Mouse (Mus musculus) limb, embryonic 14.5 days (tissue): ENCODE measurements around the gene E130311K13Rik. TPM values are rescaled to one million over a fixed set of nuclear protein-coding genes. Genes with fewer than 3 reads are reported as not detected.

Experiments
- ATAC-seq: fragments of 200-750 bp; cut with Nextera tagmentation; 2 replicates; pipeline ENCODE4 v1.8.0; 2017; ENCODE audit warnings: low read depth, moderate number of reproducible peaks, moderate TSS enrichment; ENCODE audit not compliant: low FRiP score
- DNase-seq: peaks from one replicate; pipeline ENCODE4 v3.0.0-alpha.2; 2015; ENCODE audit warnings: low spot score
- H3K27ac ChIP-seq: fragments of 300-500 bp; sonication (generic); replicated peaks from 2 replicates; pipeline ENCODE4 v1.5.1; 2014; ENCODE audit warnings: low read depth, mild to moderate bottlenecking, low read length, moderate library complexity, mixed read lengths
- H3K27me3 ChIP-seq: fragments of 300-500 bp; sonication (generic); 2 replicates; pipeline ENCODE4 v1.6.1; 2014; ENCODE audit warnings: low read length, mixed read lengths; ENCODE audit not compliant: control insufficient read depth, insufficient read depth
- H3K36me3 ChIP-seq: fragments of 300-500 bp; sonication (generic); 2 replicates; pipeline ENCODE4 v1.6.1; 2014; ENCODE audit warnings: mild to moderate bottlenecking, low read length, moderate library complexity, mixed read lengths; ENCODE audit not compliant: control insufficient read depth, insufficient read depth
- H3K4me1 ChIP-seq: fragments of 300-500 bp; sonication (generic); 2 replicates; pipeline ENCODE4 v1.6.1; 2014; ENCODE audit warnings: antibody characterized with exemption, low read length, mixed read lengths; ENCODE audit not compliant: control insufficient read depth, insufficient read depth
- H3K4me2 ChIP-seq: fragments of 300-500 bp; sonication (generic); replicated peaks from 2 replicates; pipeline ENCODE4 v1.6.1; 2014; ENCODE audit warnings: low read depth, mild to moderate bottlenecking, low read length, moderate library complexity; ENCODE audit not compliant: severe bottlenecking
- H3K4me3 ChIP-seq: fragments of 300-500 bp; sonication (generic); replicated peaks from 2 replicates; pipeline ENCODE4 v1.5.1; 2014; ENCODE audit warnings: low read length
- H3K9ac ChIP-seq: fragments of 300-500 bp; sonication (generic); 2 replicates; pipeline ENCODE4 v1.6.1; 2014; ENCODE audit warnings: mild to moderate bottlenecking, low read depth, low read length, moderate library complexity; ENCODE audit not compliant: severe bottlenecking
- H3K9me3 ChIP-seq: fragments of 300-500 bp; sonication (generic); 2 replicates; pipeline ENCODE4 v1.6.1; 2016; ENCODE audit warnings: low read length; ENCODE audit not compliant: control insufficient read depth
- POLR2A ChIP-seq: fragments of 200-500 bp; IDR thresholded peaks from 2 replicates; pipeline ENCODE4 v1.8.0; 2012; ENCODE audit warnings: inconsistent platforms, mild to moderate bottlenecking, moderate library complexity, borderline replicate concordance; ENCODE audit not compliant: insufficient read depth, insufficient read length; ENCODE audit errors: extremely low read depth
- WGBS: fragments of 180-500 bp; shearing (Covaris S2); extraction: QIAGEN DNeasy Blood & Tissue Kit; methylation state at CpG from one replicate; pipeline ENCODE4 v1.1.7; 2014; 5-methylcytosine and 5-hydroxymethylcytosine counted together
- polyA plus RNA-seq, 2 experiments: library from polyadenylated mRNA; depleted of rRNA in 1 of 2; stranded (reverse) in 1 of 2; unstranded in 1 of 2; fragments of >200 nt; fragmentation: Nextera tagmentation in 1 of 2; extraction: Ambion mirVana in 1 of 2; gene quantifications; 2 replicates each; pipeline versions ENCODE4 v1.2.1 to v1.2.3; 2012 to 2014

The E130311K13Rik gene
- polyA plus RNA-seq, 2 experiments = 6.2 to 8.9 TPM

DNA sequence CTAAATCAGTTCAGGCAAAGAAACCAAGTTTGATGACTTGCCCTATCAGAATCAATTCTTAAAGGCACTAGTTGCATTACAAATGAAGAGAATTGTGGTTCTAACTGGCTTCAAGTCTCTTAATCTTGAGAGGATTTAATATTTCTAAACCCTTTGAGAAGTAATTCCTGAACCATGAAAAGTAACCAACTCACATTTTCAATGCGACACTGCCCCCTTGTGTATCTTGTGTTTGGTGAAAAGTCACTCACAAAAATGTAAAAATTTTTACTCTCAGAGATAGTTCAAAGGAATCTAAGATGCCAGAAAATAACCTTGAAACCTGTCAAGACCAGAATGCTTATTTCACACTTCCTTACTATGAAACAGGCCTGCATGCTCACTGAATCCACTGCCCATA is 61.0 kb downstream of the E130311K13Rik start:
- H3K36me3 ChIP-seq = no peaks in the 10 kb centered on the region
- WGBS = 44% methylated on average over 1 of the region's 1 CpGs
- H3K27me3 ChIP-seq = no peaks in the 10 kb centered on the region
- no peaks in the 10 kb centered on the region for H3K9me3 ChIP-seq
- no peak for TF ChIP-seq POLR2A
- DNase-seq (peak; percentile 60), ATAC-seq (no peak)
- H3K4me1 ChIP-seq = no peaks in the 10 kb centered on the region
- no peak overlapping the region for H3K4me3 ChIP-seq
- no peak overlapping the region for H3K27ac ChIP-seq
- H3K4me2 ChIP-seq = no peak overlapping the region
- no peak overlapping the region for H3K9ac ChIP-seq

DNA sequence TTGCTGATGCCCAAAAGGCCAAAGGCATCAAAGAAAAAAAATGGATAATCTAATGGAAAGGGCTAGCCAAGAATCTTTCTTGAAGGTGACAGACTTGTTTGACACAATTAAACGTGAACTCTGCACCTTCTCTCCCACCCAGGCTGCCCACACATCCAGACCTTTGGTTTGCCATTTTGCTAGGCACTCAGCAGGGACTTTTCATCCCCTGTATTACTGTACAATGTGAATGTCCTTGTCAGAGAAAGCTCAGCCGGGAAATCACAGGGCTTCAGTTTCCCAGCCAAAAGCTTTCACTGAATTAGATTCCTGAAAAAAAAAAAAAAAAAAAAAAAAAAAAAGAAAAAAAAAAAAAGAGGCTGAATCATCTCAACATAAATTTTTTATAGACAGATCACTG is 64.2 kb downstream of the E130311K13Rik start:
- WGBS = 65% methylated on average over 2 of the region's 2 CpGs
- H3K4me1 ChIP-seq = no peaks in the 10 kb centered on the region
- H3K9ac ChIP-seq = no peak overlapping the region
- ATAC-seq (no peak), DNase-seq (no peak)
- no peak overlapping the region for H3K27ac ChIP-seq
- no peak for TF ChIP-seq POLR2A
- no peaks in the 10 kb centered on the region for H3K27me3 ChIP-seq
- H3K9me3 ChIP-seq = no peaks in the 10 kb centered on the region
- no peak overlapping the region for H3K4me3 ChIP-seq
- no peak overlapping the region for H3K4me2 ChIP-seq
- no peaks in the 10 kb centered on the region for H3K36me3 ChIP-seq

Other genes with a start within 250 kb of the E130311K13Rik start
- 1.1 and 1.6 TPM in 2 replicates for gene Plch1, start 30.0 kb downstream of the E130311K13Rik start, polyA plus RNA-seq (2012; rRNA removed)
- gene Plch1, start 30.0 kb downstream of the E130311K13Rik start, polyA plus RNA-seq (2014; fragmentation: Nextera tagmentation; extraction: Ambion mirVana) = 1.4 and 2.0 TPM in 2 replicates
- gene Slc33a1, start 35.3 kb upstream of the E130311K13Rik start, polyA plus RNA-seq (2012; rRNA removed) = 12.4 and 14.7 TPM in 2 replicates
- 14.7 and 16.2 TPM in 2 replicates for gene Slc33a1, start 35.3 kb upstream of the E130311K13Rik start, polyA plus RNA-seq (2014; fragmentation: Nextera tagmentation; extraction: Ambion mirVana)
- gene Gmps, start 46.6 kb upstream of the E130311K13Rik start, polyA plus RNA-seq (2012; rRNA removed) = 14.0 and 15.2 TPM in 2 replicates
- gene Gmps, start 46.6 kb upstream of the E130311K13Rik start, polyA plus RNA-seq (2014; fragmentation: Nextera tagmentation; extraction: Ambion mirVana) = 41.8 and 44.2 TPM in 2 replicates
- gene Vmn2r1, start 152.1 kb upstream of the E130311K13Rik start, polyA plus RNA-seq (2012; rRNA removed) = 0.22 and 0.24 TPM in 2 replicates
- 0.06 and 0.08 TPM in 2 replicates for gene Vmn2r1, start 152.1 kb upstream of the E130311K13Rik start, polyA plus RNA-seq (2014; fragmentation: Nextera tagmentation; extraction: Ambion mirVana)
- gene Vmn2r2, start 212.5 kb upstream of the E130311K13Rik start, polyA plus RNA-seq (2012; rRNA removed) = not detected in 2 replicates
- 0.04 TPM in 1 of 2 replicates, not detected in the other for gene Vmn2r2, start 212.5 kb upstream of the E130311K13Rik start, polyA plus RNA-seq (2014; fragmentation: Nextera tagmentation; extraction: Ambion mirVana)